Comparison of ENCODE assay signal across 28 mouse cellular contexts in the genomic region with DNA sequence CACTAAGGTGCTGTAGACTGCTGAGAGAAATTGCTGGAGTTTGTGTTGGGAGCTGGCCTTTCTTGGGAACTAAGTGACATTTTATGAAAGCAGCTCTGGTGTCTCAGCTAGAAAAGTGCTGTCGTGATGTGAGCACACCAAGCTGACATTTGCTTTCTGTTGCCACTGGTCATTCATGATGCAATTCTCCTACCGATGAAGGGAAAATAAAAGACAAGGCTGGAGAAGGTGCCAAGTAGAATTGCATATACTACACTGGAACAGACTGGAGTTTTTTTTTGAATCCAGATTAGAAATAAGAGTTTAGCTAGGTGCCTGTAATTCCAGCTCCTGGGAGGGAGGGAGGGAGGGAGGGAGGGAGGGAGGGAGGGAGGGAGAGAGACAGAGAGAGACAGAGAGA.
"Had no signal": no experiment of that assay in that cellular context is flagged by ENCODE, and none has a peak within 500 bp of the region (broad histone marks: within the 10 kb centered on the region; RNA-seq: fewer than 3 reads in every experiment).

No protein-coding gene starts in this region.

- ATAC-seq: forebrain, embryonic 13.5 days; forebrain, embryonic 14.5 days; forebrain, embryonic 15.5 days; forebrain, embryonic 16.5 days; forebrain, postnatal 0 days had no signal

- H3K4me3 ChIP-seq: embryonic facial prominence, embryonic 10.5 days; embryonic facial prominence, embryonic 12.5 days; embryonic facial prominence, embryonic 13.5 days; embryonic facial prominence, embryonic 15.5 days; erythroblast, embryonic 14.5 days; forebrain, embryonic 10.5 days; forebrain, embryonic 12.5 days; forebrain, embryonic 13.5 days; forebrain, embryonic 15.5 days; gastrocnemius, adult 2 months; heart, adult 2 months had no signal

- H3K36me3 ChIP-seq: embryonic facial prominence, embryonic 10.5 days; embryonic facial prominence, embryonic 12.5 days; embryonic facial prominence, embryonic 13.5 days; embryonic facial prominence, embryonic 15.5 days; forebrain, embryonic 10.5 days; forebrain, embryonic 12.5 days; forebrain, embryonic 15.5 days had no signal

- H3K4me2 ChIP-seq: embryonic facial prominence, embryonic 12.5 days; embryonic facial prominence, embryonic 13.5 days; embryonic facial prominence, embryonic 15.5 days; forebrain, embryonic 12.5 days; forebrain, embryonic 13.5 days; forebrain, embryonic 15.5 days had no signal

- DNase-seq: cerebellum, adult 8-10 months; cerebellum, adult 9-10 months; cerebellum, adult 9-11 months; cerebellum, postnatal 10 days; cerebellum, postnatal 14 days; cerebellum, postnatal 25 days; cerebellum, postnatal 36 days; embryo, embryonic 11 days; forebrain, postnatal 0 days; gastrocnemius, adult 2 months; gastrocnemius, postnatal 10 days; gastrocnemius, postnatal 14 days; gastrocnemius, postnatal 25 days; gastrocnemius, postnatal 36 days; heart, adult 11 months; heart, adult 18-20 months; heart, adult 2 months had no signal

- H3K27ac ChIP-seq: embryonic facial prominence, embryonic 10.5 days; embryonic facial prominence, embryonic 12.5 days; embryonic facial prominence, embryonic 13.5 days; embryonic facial prominence, embryonic 15.5 days; forebrain, embryonic 10.5 days; forebrain, embryonic 12.5 days; forebrain, embryonic 13.5 days; forebrain, embryonic 15.5 days; gastrocnemius, adult 2 months; heart, adult 2 months had no signal

- H3K9me3 ChIP-seq: embryonic facial prominence, embryonic 10.5 days; embryonic facial prominence, embryonic 12.5 days; embryonic facial prominence, embryonic 13.5 days; embryonic facial prominence, embryonic 15.5 days; forebrain, embryonic 10.5 days; forebrain, embryonic 12.5 days; forebrain, embryonic 13.5 days; forebrain, embryonic 15.5 days had no signal

- H3K9ac ChIP-seq: embryonic facial prominence, embryonic 12.5 days; embryonic facial prominence, embryonic 13.5 days; embryonic facial prominence, embryonic 15.5 days; forebrain, embryonic 12.5 days; forebrain, embryonic 13.5 days; forebrain, embryonic 15.5 days; forebrain, postnatal 0 days had no signal

- H3K4me1 ChIP-seq: embryonic facial prominence, embryonic 12.5 days; embryonic facial prominence, embryonic 13.5 days; embryonic facial prominence, embryonic 15.5 days; forebrain, embryonic 12.5 days; forebrain, embryonic 13.5 days; forebrain, embryonic 15.5 days had no signal

- H3K27me3 ChIP-seq: embryonic facial prominence, embryonic 12.5 days; embryonic facial prominence, embryonic 13.5 days; embryonic facial prominence, embryonic 15.5 days; forebrain, embryonic 12.5 days; forebrain, embryonic 13.5 days; forebrain, embryonic 15.5 days had no signal
